Mouse (Mus musculus) brain, adult 10 weeks (tissue): ENCODE data around the gene Tex12. TPM values are rescaled to one million over a fixed set of nuclear protein-coding genes. Genes with fewer than 3 reads are reported as not detected.

ENCODE experiments used
- polyA plus RNA-seq: library from polyadenylated mRNA; stranded (reverse); fragments of 350-450 nt; fragmentation: Illumina TruSeq; extraction: RNeasy Lipid Tissue Mini Kit (QIAGEN cat#74804); gene quantifications from one replicate; pipeline ENCODE4 v1.2.3, GENCODE M21; 2015; ENCODE audit warnings: low read depth, low replicate concordance

The Tex12 gene
- not detected for polyA plus RNA-seq

DNA sequence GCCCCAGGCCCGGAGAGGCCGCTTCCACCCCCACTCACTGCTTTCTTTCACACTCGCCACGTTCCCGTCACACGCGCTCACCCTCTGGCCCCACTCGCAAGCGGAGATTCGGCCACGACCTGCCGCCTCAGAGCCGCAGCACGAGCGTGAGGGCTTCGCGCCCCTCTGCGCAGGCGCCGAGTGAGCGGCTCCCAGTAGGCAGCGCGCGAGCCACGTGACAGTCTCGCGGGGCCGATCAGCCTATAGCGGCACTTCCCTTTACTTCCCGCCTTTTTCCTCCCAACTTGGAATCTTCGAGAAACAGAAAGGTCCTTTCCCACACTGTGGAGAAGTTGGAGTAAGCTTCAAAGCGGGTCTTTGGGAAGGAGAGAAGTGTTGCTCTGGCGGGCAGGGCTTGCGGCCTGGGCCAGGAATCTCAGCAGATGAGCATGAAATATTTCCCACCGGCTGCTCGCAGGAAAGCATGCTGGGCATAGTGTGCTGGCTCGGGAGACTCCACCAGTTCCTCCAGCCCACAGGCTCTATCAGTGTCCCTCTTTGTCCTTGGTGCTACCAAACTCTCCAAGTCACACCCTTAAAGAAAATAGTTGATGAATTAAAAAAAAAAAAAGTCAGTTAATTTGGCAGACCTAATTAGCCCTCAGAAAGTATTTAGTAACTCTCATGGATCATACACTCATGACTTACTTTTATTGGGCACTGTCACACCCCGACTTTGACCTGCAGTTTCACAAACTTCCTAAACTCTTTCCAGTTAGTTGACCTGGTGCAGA lies at the start of gene Tex12:
Tex12 (minus strand) TSS at position 181 of the 773 bp plus-strand sequence.

DNA sequence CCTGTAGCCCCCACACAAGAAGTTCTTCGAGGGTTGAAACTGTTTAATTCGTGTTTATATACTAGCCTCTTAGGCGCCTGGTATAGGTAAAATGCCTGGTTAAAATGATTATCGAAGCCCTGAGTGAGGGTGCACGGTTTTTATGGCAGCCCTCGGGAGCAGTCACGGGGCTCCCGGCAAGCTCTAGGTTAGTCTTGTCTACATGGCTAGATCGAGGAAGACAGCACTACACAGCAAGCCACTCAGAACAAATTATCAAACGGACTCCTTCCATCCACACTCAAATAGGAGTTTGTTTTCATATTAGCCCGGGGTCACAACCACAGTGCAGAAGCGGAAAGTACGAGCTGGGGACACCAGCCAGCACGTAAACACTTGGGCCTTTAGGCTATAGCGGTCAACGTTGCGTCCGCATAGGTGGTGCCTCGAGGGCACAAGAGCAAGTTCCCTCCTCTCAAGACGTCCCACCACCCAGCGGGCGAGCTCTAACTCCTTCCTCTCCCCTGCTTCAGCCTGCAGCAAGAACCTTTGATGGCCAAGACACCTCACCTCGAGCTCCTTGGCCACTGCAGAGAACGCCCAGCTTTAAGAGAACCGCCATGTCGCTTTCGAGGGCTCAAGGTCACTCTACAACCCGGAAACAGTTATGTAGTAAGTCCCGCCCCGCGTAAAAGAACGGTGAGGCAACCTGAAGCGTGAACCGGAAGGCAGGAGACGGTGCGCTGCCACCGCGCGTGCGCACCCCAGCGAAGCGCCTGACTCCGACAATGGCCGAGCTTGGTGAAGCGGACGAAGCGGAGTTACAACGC lies 42.3 kb upstream of the Tex12 start, which contains the start of the genes Sdhd and Timm8b:
Sdhd (minus strand) TSS at position 624 of the 809 bp plus-strand sequence.
Timm8b (plus strand) TSS at position 722 of the 809 bp plus-strand sequence.

DNA sequence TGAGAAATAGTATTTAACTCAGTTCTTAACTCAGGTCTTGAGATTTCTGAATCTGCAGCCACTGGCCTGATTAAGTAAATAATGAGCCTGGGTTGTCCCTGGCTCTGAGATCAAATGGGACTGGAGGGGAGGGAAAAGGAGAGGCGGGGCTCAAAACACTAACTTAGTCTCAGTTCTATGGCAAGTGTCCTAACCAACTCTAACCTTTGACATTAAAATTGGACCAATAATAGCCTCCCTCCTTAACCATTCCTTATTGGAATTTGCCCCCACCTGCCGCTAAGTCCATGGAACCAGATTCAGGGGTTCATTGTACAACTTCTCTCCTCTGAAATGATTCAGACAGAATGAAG lies 6.1 kb downstream of the Tex12 start, which contains the start of gene Bco2:
Bco2 (minus strand) TSS at position 88 of the 353 bp plus-strand sequence.

DNA sequence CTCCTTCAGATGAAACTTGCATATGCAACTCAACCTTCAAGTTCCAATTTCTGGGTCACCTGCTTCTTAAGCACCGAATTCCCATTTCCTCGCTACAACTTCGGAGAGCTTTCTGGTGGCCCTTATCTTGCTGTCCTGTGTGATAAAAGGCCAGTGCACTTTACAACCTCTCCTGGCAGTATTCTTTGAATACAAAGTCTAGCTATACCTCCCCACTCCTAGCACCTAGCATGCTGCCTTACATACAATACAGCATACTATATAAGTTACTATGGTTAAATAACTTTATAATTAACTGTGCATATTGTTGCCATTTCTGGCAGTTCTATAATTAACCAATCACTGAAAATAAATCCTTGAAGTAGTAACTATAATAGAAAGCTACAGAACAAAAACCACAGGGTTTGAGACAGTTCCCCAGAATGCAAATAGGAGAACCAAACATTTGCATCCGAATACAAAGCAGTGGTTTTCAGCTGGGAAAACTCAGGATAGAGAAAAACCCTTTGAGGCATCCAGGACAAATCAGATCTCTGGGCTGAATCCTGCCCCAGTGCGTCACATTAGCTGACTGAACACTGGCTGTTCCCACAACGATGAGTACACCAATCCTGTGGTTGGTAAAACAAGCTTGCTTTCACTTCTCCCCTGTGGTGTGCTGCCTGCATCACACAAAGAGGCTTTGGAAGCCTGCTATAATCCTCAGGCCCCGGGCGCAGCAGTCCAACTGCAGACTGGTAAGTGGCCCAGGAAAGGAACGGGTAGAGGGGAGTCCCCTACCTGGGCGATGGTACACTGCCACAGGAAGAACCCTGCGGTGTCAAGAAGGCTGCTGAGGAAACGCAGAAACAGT lies 6.7 kb downstream of the Tex12 start, which contains the start of gene Il18:
Il18 (plus strand) TSS at position 587 of the 853 bp plus-strand sequence.

DNA sequence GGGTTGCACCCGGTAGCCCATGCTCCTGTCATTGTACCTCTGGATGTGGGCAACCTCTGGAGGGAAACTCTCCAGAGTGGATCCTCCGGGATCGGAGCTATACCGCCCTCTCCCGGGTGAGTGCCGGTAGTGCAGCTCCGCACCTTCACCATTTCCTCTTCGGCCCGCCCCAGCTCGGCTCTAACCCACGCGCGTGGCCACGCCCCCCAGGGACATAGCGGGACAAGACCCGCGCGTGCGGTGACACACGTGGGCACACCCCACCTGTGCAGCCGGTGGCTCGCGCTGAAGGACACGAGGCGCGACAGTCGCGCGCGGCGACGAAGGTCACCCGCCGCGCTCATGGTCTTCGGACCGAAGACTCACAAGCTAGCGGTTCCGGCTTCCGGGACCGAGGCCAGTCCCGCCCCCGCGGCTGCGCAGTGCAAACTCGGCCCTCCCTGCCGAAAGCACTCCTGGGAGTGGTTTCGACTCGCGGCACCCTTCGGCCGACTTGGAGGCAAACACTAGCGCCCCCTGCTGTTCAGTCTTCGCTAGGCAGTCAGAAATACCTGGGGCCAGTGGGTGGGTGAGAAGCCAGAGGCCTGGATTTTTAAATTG lies 32.7 kb downstream of the Tex12 start, which contains the start of gene Pts:
Pts (minus strand) TSS at position 432 of the 600 bp plus-strand sequence.

Other genes starting within 250 kb of the Tex12 start
- gene Rpl10-ps3, start 216.4 kb downstream of the Tex12 start, polyA plus RNA-seq, result 45.2 TPM
- gene Plet1, start 66.8 kb downstream of the Tex12 start, polyA plus RNA-seq, result 0.54 TPM
- 93.3 TPM for gene Pts, start 32.6 kb downstream of the Tex12 start, polyA plus RNA-seq
- 67.5 TPM for gene Il18, start 6.5 kb downstream of the Tex12 start, polyA plus RNA-seq
- gene Bco2, start 6.1 kb downstream of the Tex12 start, polyA plus RNA-seq, result 4.9 TPM
- 257 TPM for gene Sdhd, start 42.5 kb upstream of the Tex12 start, polyA plus RNA-seq
- gene Timm8b, start 42.6 kb upstream of the Tex12 start, polyA plus RNA-seq, result 544 TPM
- gene Pih1d2, start 56.0 kb upstream of the Tex12 start, polyA plus RNA-seq, result 5.7 TPM
- gene Nkapd1, start 56.1 kb upstream of the Tex12 start, polyA plus RNA-seq, result 21.0 TPM
- gene Dlat, start 98.5 kb upstream of the Tex12 start, polyA plus RNA-seq, result 84.8 TPM
- gene Dixdc1, start 178.2 kb upstream of the Tex12 start, polyA plus RNA-seq, result 64.0 TPM
- 3.8 TPM for gene 2310030G06Rik, start 185.2 kb upstream of the Tex12 start, polyA plus RNA-seq
- 309 TPM for gene Cryab, start 190.0 kb upstream of the Tex12 start, polyA plus RNA-seq
- gene Hspb2, start 191.0 kb upstream of the Tex12 start, polyA plus RNA-seq, result 3.0 TPM
- gene Fdxacb1, start 206.9 kb upstream of the Tex12 start, polyA plus RNA-seq, result 6.2 TPM
- gene Alg9, start 213.7 kb upstream of the Tex12 start, polyA plus RNA-seq, result 16.3 TPM
- gene 1110032A03Rik, start 214.2 kb upstream of the Tex12 start, polyA plus RNA-seq, result 84.8 TPM